Mouse (Mus musculus): ENCODE results near the gene Slc30a7.

Slc30a7 gene

GRCm38 (mm10) chr3:116006978-116007940 lies at the start of gene Slc30a7, which contains the start of gene Extl2:
Gene Slc30a7 (minus strand): TSS chr3:116007406.
Gene Extl2 (plus strand): TSS chr3:116007462.
- peak; percentile 85 for DNase-seq (ENCODE audit: low read depth, low spot score)

GRCm38 (mm10) chr3:116047034-116047433 lies 39.8 kb upstream of the Slc30a7 start:
- DNase-seq (ENCODE audit: low read depth, low spot score) = no peak

- no peak for DNase-seq (ENCODE audit: low read depth, low spot score)
Observed at GRCm38 (mm10) chr3:116046000-116046399, 38.8 kb upstream of the Slc30a7 start.

GRCm38 (mm10) chr3:116040776-116041175 lies 33.6 kb upstream of the Slc30a7 start:
- no peak for DNase-seq (ENCODE audit: low read depth, low spot score)

- DNase-seq (ENCODE audit: low read depth, low spot score) = peak; percentile 66
Observed at GRCm38 (mm10) chr3:116033871-116034222, 26.6 kb upstream of the Slc30a7 start.

GRCm38 (mm10) chr3:116033218-116033870 lies 26.1 kb upstream of the Slc30a7 start:
- no peak for DNase-seq (ENCODE audit: low read depth, low spot score)

- DNase-seq (ENCODE audit: low read depth, low spot score) = no peak
Observed at GRCm38 (mm10) chr3:116030152-116030788, 23.1 kb upstream of the Slc30a7 start.

GRCm38 (mm10) chr3:116026996-116027395 lies 19.8 kb upstream of the Slc30a7 start:
- DNase-seq (ENCODE audit: low read depth, low spot score) = no peak

- DNase-seq (ENCODE audit: low read depth, low spot score) = no peak
Observed at GRCm38 (mm10) chr3:116025701-116026100, 18.5 kb upstream of the Slc30a7 start.

- DNase-seq (ENCODE audit: low read depth, low spot score) = no peak
Observed at GRCm38 (mm10) chr3:116024669-116025068, 17.5 kb upstream of the Slc30a7 start.

GRCm38 (mm10) chr3:116024236-116024635 lies 17.0 kb upstream of the Slc30a7 start:
- no peak for DNase-seq (ENCODE audit: low read depth, low spot score)

- no peak for DNase-seq (ENCODE audit: low read depth, low spot score)
Observed at GRCm38 (mm10) chr3:116019136-116019535, 11.9 kb upstream of the Slc30a7 start.

- DNase-seq (ENCODE audit: low read depth, low spot score) = no peak
Observed at GRCm38 (mm10) chr3:116018606-116019005, 11.4 kb upstream of the Slc30a7 start.

- DNase-seq (ENCODE audit: low read depth, low spot score) = no peak
Observed at GRCm38 (mm10) chr3:116016116-116016515, 8.9 kb upstream of the Slc30a7 start.

- no peak for DNase-seq (ENCODE audit: low read depth, low spot score)
Observed at GRCm38 (mm10) chr3:116014901-116015300, 7.7 kb upstream of the Slc30a7 start.

- DNase-seq (ENCODE audit: low read depth, low spot score) = no peak
Observed at GRCm38 (mm10) chr3:116009622-116010344, 2.6 kb upstream of the Slc30a7 start.

GRCm38 (mm10) chr3:116007941-116008440 lies 785 bp upstream of the Slc30a7 start:
- peak; percentile 53 for DNase-seq (ENCODE audit: low read depth, low spot score)

- peak; percentile 24 for DNase-seq (ENCODE audit: low read depth, low spot score)
Observed at GRCm38 (mm10) chr3:116006284-116006977, 775 bp downstream of the Slc30a7 start.

GRCm38 (mm10) chr3:115996929-115997328 lies 10.3 kb downstream of the Slc30a7 start:
- no peak for DNase-seq (ENCODE audit: low read depth, low spot score)

GRCm38 (mm10) chr3:115993025-115993424 lies 14.2 kb downstream of the Slc30a7 start:
- no peak for DNase-seq (ENCODE audit: low read depth, low spot score)

GRCm38 (mm10) chr3:115992588-115992987 lies 14.6 kb downstream of the Slc30a7 start:
- no peak for DNase-seq (ENCODE audit: low read depth, low spot score)

All from ES-CJ7 (cell line).